Mouse (Mus musculus): ENCODE measurements around the gene Sec14l3.
"Not testable (repeated sequence)": the region's sequence is repeated elsewhere in the genome, so short reads cannot be mapped to it uniquely, and the experiment has no call there.

The Sec14l3 gene

GRCm38 (mm10) chr11:4101851-4102250 is 37.2 kb downstream of the Sec14l3 start:
- DNase-seq (ENCODE audit: low spot score in 2 of 2): no peak

- no peak for DNase-seq (ENCODE audit: low spot score in 2 of 2)
Measured at GRCm38 (mm10) chr11:4103522-4103921, 38.9 kb downstream of the Sec14l3 start.

GRCm38 (mm10) chr11:4104989-4105388 is 40.3 kb downstream of the Sec14l3 start:
- no peak for DNase-seq (ENCODE audit: low spot score in 2 of 2)

- DNase-seq (ENCODE audit: low spot score in 2 of 2): no peak
Measured at GRCm38 (mm10) chr11:4105444-4105843, 40.8 kb downstream of the Sec14l3 start.

GRCm38 (mm10) chr11:4107901-4108300 is 43.3 kb downstream of the Sec14l3 start:
- DNase-seq (ENCODE audit: low spot score in 2 of 2): not testable (repeated sequence)

- DNase-seq (ENCODE audit: low spot score in 2 of 2): no peak
Measured at GRCm38 (mm10) chr11:4108691-4109090, 44.0 kb downstream of the Sec14l3 start.

- DNase-seq (ENCODE audit: low spot score in 2 of 2): no peak
Measured at GRCm38 (mm10) chr11:4112033-4112432, 47.4 kb downstream of the Sec14l3 start.

GRCm38 (mm10) chr11:4112861-4113260 is 48.2 kb downstream of the Sec14l3 start:
- no peak for DNase-seq (ENCODE audit: low spot score in 2 of 2)

GRCm38 (mm10) chr11:4113496-4113895 is 48.9 kb downstream of the Sec14l3 start:
- DNase-seq (ENCODE audit: low spot score in 2 of 2): no peak

GRCm38 (mm10) chr11:4113970-4114369 is 49.3 kb downstream of the Sec14l3 start:
- no peak for DNase-seq (ENCODE audit: low spot score in 2 of 2)

GRCm38 (mm10) chr11:4114541-4114940 is 49.9 kb downstream of the Sec14l3 start:
- not testable (repeated sequence) for DNase-seq (ENCODE audit: low spot score in 2 of 2)

- no peak for DNase-seq (ENCODE audit: low spot score in 2 of 2)
Measured at GRCm38 (mm10) chr11:4115407-4115806, 50.8 kb downstream of the Sec14l3 start.

GRCm38 (mm10) chr11:4116458-4117141 is 52.0 kb downstream of the Sec14l3 start:
- DNase-seq (ENCODE audit: low spot score in 2 of 2): no peak

- no peak for DNase-seq (ENCODE audit: low spot score in 2 of 2)
Measured at GRCm38 (mm10) chr11:4117372-4118071, 52.9 kb downstream of the Sec14l3 start.

- DNase-seq (ENCODE audit: low spot score in 2 of 2): peak; percentile 38 to 68
Measured at GRCm38 (mm10) chr11:4118081-4118921, 53.7 kb downstream of the Sec14l3 start.

GRCm38 (mm10) chr11:4119635-4120034 is 55.0 kb downstream of the Sec14l3 start:
- DNase-seq (ENCODE audit: low spot score in 2 of 2): no peak

GRCm38 (mm10) chr11:4121691-4122090 is 57.0 kb downstream of the Sec14l3 start:
- DNase-seq (ENCODE audit: low spot score in 2 of 2): no peak

- no peak for DNase-seq (ENCODE audit: low spot score in 2 of 2)
Measured at GRCm38 (mm10) chr11:4122226-4122625, 57.6 kb downstream of the Sec14l3 start.

GRCm38 (mm10) chr11:4122742-4123579 is 58.3 kb downstream of the Sec14l3 start, which contains the start of gene Sec14l2:
Gene Sec14l2 (minus strand): TSS chr11:4123415.
- no peak for DNase-seq (ENCODE audit: low spot score in 2 of 2)

- no peak for DNase-seq (ENCODE audit: low spot score in 2 of 2)
Measured at GRCm38 (mm10) chr11:4123922-4124321, 59.3 kb downstream of the Sec14l3 start.

GRCm38 (mm10) chr11:4127059-4127458 is 62.4 kb downstream of the Sec14l3 start:
- DNase-seq (ENCODE audit: low spot score in 2 of 2): no peak

All from cerebellum, postnatal 4 days (tissue).